Mouse (Mus musculus): ENCODE measurements around the gene Aoc2. TPM values are rescaled to one million over a fixed set of nuclear protein-coding genes. Genes with fewer than 3 reads are reported as not detected.
"Not testable (repeated sequence)": the region's sequence is repeated elsewhere in the genome, so short reads cannot be mapped to it uniquely, and the experiment has no call there.

Aoc2 gene
- total and polyA plus RNA-seq, 2 experiments from 2014 or later, result 0.63 to 4.1 TPM

DNA sequence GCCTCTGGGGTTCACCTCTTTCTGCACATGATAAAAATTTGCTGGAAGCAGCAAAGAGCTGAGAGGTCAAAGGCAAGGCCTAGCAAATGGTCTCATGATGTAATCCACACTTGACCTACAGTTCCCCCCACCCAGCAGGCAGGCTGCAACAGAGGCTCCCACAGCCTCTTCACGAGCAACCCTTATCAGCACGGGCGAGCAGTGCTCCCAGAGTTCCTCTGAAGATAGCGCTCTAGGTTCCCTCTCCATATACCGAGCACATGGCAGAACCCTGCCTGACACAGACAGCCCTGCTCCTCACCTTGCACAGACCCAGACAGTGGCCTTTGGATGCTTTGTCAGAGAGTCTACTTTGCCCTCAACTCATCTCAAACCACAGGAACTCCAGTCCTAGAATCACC, 39.7 kb downstream of the Aoc2 start:
- DNase-seq (ENCODE audit: low spot score), result no peak
- no peak for ATAC-seq
- TF ChIP-seq CTCF (IDR thresholded peaks at IDR 0.05; ENCODE audit: low read depth), result no peak
- no peak overlapping the region for H3K4me3 ChIP-seq (ENCODE audit: low read length)
- no peak overlapping the region for H3K27ac ChIP-seq
- no peak overlapping the region for H3K4me2 ChIP-seq (ENCODE audit: low read depth, low read length)
- no peaks in the 10 kb centered on the region for H3K27me3 ChIP-seq (ENCODE audit: insufficient read depth, low read length)
- no peak overlapping the region for H3K9ac ChIP-seq (replicated peaks; ENCODE audit: low read length)
- H3K4me1 ChIP-seq (ENCODE audit: insufficient read depth, low read length), result no peaks in the 10 kb centered on the region
- no peaks in the 10 kb centered on the region for H3K36me3 ChIP-seq (ENCODE audit: insufficient read depth, low read length)
- H3K9me3 ChIP-seq (ENCODE audit: low read length), result no peaks in the 10 kb centered on the region
- WGBS, result 84% methylated on average over 5 of the region's 5 CpGs

GRCm38 (mm10) chr11:101367326-101367935, 42.6 kb downstream of the Aoc2 start, which contains the start of gene G6pc:
G6pc (plus strand) TSS chr11:101367561.
- Histone ChIP-seq H3K4me3 (ENCODE audit: low read length) (no peak within 1 kb of the TSS), H3K27me3 (ENCODE audit: insufficient read depth, low read length) (no peaks in the 10 kb centered on the region), H3K9me3 (ENCODE audit: low read length) (no peaks in the 10 kb centered on the region), H3K4me2 (ENCODE audit: low read depth, low read length) (no peak within 1 kb of the TSS), H3K36me3 (ENCODE audit: insufficient read depth, low read length) (no peaks in the 10 kb centered on the region), H3K9ac (replicated peaks; ENCODE audit: low read length) (no peak within 1 kb of the TSS), H3K4me1 (ENCODE audit: insufficient read depth, low read length) (no peaks in the 10 kb centered on the region), H3K27ac (no peak within 1 kb of the TSS)
- no peak for DNase-seq (ENCODE audit: low spot score)
- 88% methylated on average over 8 of the region's 8 CpGs for WGBS
- ATAC-seq, result no peak
- TF ChIP-seq CTCF (IDR thresholded peaks at IDR 0.05; ENCODE audit: low read depth), result no peak

- whole genome bisulfite sequencing, result 79% methylated on average over 5 of the region's 5 CpGs
- no peaks in the 10 kb centered on the region for H3K9me3 ChIP-seq (ENCODE audit: low read length)
- no peak overlapping the region for H3K4me3 ChIP-seq (ENCODE audit: low read length)
- no peaks in the 10 kb centered on the region for H3K36me3 ChIP-seq (ENCODE audit: insufficient read depth, low read length)
- H3K27ac ChIP-seq, result no peak overlapping the region
- ATAC-seq (no peak), DNase-seq (ENCODE audit: low spot score) (no peak)
- TF ChIP-seq CTCF (IDR thresholded peaks at IDR 0.05; ENCODE audit: low read depth), result no peak
- no peak overlapping the region for H3K4me2 ChIP-seq (ENCODE audit: low read depth, low read length)
- H3K9ac ChIP-seq (replicated peaks; ENCODE audit: low read length), result no peak overlapping the region
- no peaks in the 10 kb centered on the region for H3K4me1 ChIP-seq (ENCODE audit: insufficient read depth, low read length)
- no peaks in the 10 kb centered on the region for H3K27me3 ChIP-seq (ENCODE audit: insufficient read depth, low read length)
Observed at GRCm38 (mm10) chr11:101370141-101370540, 45.3 kb downstream of the Aoc2 start.

DNA sequence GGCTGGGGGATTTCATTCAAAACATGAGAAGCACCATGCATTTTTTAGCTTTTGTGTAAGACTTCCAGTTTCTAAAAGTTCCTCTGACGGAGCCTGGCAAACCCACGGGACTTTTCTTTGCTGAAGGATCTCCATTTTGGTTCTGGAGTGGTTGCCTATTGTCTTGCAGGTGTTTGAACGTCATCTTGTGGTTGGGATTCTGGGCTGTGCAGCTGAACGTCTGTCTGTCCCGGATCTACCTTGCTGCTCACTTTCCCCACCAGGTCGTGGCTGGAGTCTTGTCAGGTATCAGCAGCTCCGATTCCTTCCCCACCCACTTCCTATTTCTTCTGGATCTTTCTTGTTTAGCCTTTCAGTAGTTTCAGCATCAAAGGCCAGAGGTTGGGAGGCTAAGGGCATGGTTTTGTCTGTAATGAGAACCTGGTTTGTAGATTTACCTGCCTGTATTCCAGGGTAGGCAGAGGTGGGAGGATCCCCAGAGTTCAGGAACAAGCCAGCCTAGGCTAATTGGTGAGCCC, 49.6 kb downstream of the Aoc2 start:
- Histone ChIP-seq H3K4me3 (ENCODE audit: low read length) (no peak overlapping the region), H3K4me1 (ENCODE audit: insufficient read depth, low read length) (no peaks in the 10 kb centered on the region), H3K4me2 (ENCODE audit: low read depth, low read length) (no peak overlapping the region), H3K27me3 (ENCODE audit: insufficient read depth, low read length) (no peaks in the 10 kb centered on the region), H3K36me3 (ENCODE audit: insufficient read depth, low read length) (no peaks in the 10 kb centered on the region), H3K9me3 (ENCODE audit: low read length) (no peaks in the 10 kb centered on the region), H3K27ac (no peak overlapping the region), H3K9ac (replicated peaks; ENCODE audit: low read length) (no peak overlapping the region)
- WGBS, result 71% methylated on average over 7 of the region's 7 CpGs
- no peak for TF ChIP-seq CTCF (IDR thresholded peaks at IDR 0.05; ENCODE audit: low read depth)
- ATAC-seq (no peak), DNase-seq (ENCODE audit: low spot score) (no peak)

DNA sequence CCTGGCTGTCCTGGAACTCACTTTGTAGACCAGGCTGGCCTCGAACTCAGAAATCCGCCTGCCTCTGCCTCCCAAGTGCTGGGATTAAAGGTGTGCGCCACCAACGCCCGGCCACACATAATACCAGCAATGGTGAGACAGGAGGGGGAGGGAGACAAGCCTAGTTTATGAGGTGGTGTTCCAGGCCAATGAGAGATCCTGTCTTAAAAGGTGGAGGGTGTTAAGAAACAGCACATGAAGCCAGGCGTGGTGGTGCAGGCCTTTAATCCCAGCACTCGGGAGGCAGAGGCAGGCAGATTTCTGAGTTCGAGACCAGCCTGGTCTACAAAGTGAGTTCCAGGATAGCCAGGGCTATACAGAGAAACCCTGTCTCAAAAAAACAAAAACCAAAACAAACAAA, 53.3 kb downstream of the Aoc2 start:
- 95% methylated on average over 8 of the region's 8 CpGs for WGBS
- H3K4me1 ChIP-seq (ENCODE audit: insufficient read depth, low read length); H3K27me3 ChIP-seq (ENCODE audit: insufficient read depth, low read length); H3K27ac ChIP-seq; H3K36me3 ChIP-seq (ENCODE audit: insufficient read depth, low read length); H3K4me2 ChIP-seq (ENCODE audit: low read depth, low read length); H3K4me3 ChIP-seq (ENCODE audit: low read length); H3K9ac ChIP-seq (replicated peaks; ENCODE audit: low read length); DNase-seq (ENCODE audit: low spot score); H3K9me3 ChIP-seq (ENCODE audit: low read length); ATAC-seq: not testable (repeated sequence)

DNA sequence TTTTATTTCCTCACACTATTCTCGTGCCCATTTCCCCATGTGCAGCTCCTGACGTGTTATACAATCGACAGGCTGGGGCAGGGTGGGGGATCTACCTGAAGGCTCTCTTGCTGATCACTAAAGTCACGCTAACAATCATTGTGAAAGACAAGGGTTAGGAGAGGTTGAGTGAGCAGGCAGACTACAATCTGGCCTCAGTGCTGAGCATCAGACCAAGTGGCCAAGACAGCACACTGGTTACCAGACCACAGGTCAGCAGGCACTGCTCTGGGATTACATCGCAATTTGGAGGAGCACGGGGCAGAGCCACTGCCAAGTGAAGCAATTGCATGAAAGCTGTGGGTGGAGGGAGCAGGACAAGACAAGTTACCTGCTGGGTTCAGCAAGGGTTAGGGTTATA, 54.1 kb downstream of the Aoc2 start:
- Histone ChIP-seq H3K4me1 (ENCODE audit: insufficient read depth, low read length) (no peaks in the 10 kb centered on the region), H3K9me3 (ENCODE audit: low read length) (no peaks in the 10 kb centered on the region), H3K27me3 (ENCODE audit: insufficient read depth, low read length) (no peaks in the 10 kb centered on the region), H3K36me3 (ENCODE audit: insufficient read depth, low read length) (no peaks in the 10 kb centered on the region), H3K27ac (no peak overlapping the region), H3K4me2 (ENCODE audit: low read depth, low read length) (no peak overlapping the region), H3K9ac (replicated peaks; ENCODE audit: low read length) (no peak overlapping the region), H3K4me3 (ENCODE audit: low read length) (no peak overlapping the region)
- 81% methylated on average over 6 of the region's 6 CpGs for WGBS
- TF ChIP-seq CTCF (IDR thresholded peaks at IDR 0.05; ENCODE audit: low read depth), result no peak
- ATAC-seq, result no peak
- no peak for DNase-seq (ENCODE audit: low spot score)

Small RNAs within 50 kb of the gene (microRNA-seq; reads per million reads assigned to microRNA genes)
- gene Gm25593, result 0 reads per million in 2 experiments

Other genes starting within 250 kb of the Aoc2 start
- 0.16 and 0.22 TPM in 2 replicates for gene Hsd17b1, start 246.7 kb upstream of the Aoc2 start, total RNA-seq (2014; rRNA removed)
- gene Hsd17b1, start 246.7 kb upstream of the Aoc2 start, polyA plus RNA-seq (2015; fragmentation: Nextera tagmentation; extraction: Ambion mirVana), result not detected in 2 replicates
- 45.7 and 53.2 TPM in 2 replicates for gene Coasy, start 242.5 kb upstream of the Aoc2 start, total RNA-seq (2014; rRNA removed)
- gene Coasy, start 242.5 kb upstream of the Aoc2 start, polyA plus RNA-seq (2015; fragmentation: Nextera tagmentation; extraction: Ambion mirVana), result 34.5 and 35.1 TPM in 2 replicates
- gene Mlx, start 237.8 kb upstream of the Aoc2 start, total RNA-seq (2014; rRNA removed), result 42.2 and 75.2 TPM in 2 replicates
- gene Mlx, start 237.8 kb upstream of the Aoc2 start, polyA plus RNA-seq (2015; fragmentation: Nextera tagmentation; extraction: Ambion mirVana), result 58.3 and 61.0 TPM in 2 replicates
- 2.9 and 5.5 TPM in 2 replicates for gene Psmc3ip, start 229.6 kb upstream of the Aoc2 start, total RNA-seq (2014; rRNA removed)
- gene Psmc3ip, start 229.6 kb upstream of the Aoc2 start, polyA plus RNA-seq (2015; fragmentation: Nextera tagmentation; extraction: Ambion mirVana), result 16.3 and 17.5 TPM in 2 replicates
- 56.8 and 68.4 TPM in 2 replicates for gene Retreg3, start 205.2 kb upstream of the Aoc2 start, total RNA-seq (2014; rRNA removed)
- gene Retreg3, start 205.2 kb upstream of the Aoc2 start, polyA plus RNA-seq (2015; fragmentation: Nextera tagmentation; extraction: Ambion mirVana), result 23.4 and 24.7 TPM in 2 replicates
- 59.3 and 68.3 TPM in 2 replicates for gene Tubg1, start 205.1 kb upstream of the Aoc2 start, total RNA-seq (2014; rRNA removed)
- 71.5 and 72.8 TPM in 2 replicates for gene Tubg1, start 205.1 kb upstream of the Aoc2 start, polyA plus RNA-seq (2015; fragmentation: Nextera tagmentation; extraction: Ambion mirVana)
- 29.7 and 40.8 TPM in 2 replicates for gene Tubg2, start 169.2 kb upstream of the Aoc2 start, total RNA-seq (2014; rRNA removed)
- gene Tubg2, start 169.2 kb upstream of the Aoc2 start, polyA plus RNA-seq (2015; fragmentation: Nextera tagmentation; extraction: Ambion mirVana), result 57.7 and 62.8 TPM in 2 replicates
- gene Cntnap1, start 154.5 kb upstream of the Aoc2 start, total RNA-seq (2014; rRNA removed), result 25.4 and 28.9 TPM in 2 replicates
- gene Cntnap1, start 154.5 kb upstream of the Aoc2 start, polyA plus RNA-seq (2015; fragmentation: Nextera tagmentation; extraction: Ambion mirVana), result 5.8 and 6.5 TPM in 2 replicates
- gene Plekhh3, start 153.7 kb upstream of the Aoc2 start, total RNA-seq (2014; rRNA removed), result 26.7 and 32.3 TPM in 2 replicates
- 8.8 TPM in 2 replicates for gene Plekhh3, start 153.7 kb upstream of the Aoc2 start, polyA plus RNA-seq (2015; fragmentation: Nextera tagmentation; extraction: Ambion mirVana)
- 0.16 and 0.43 TPM in 2 replicates for gene Ccr10, start 149.6 kb upstream of the Aoc2 start, total RNA-seq (2014; rRNA removed)
- gene Ccr10, start 149.6 kb upstream of the Aoc2 start, polyA plus RNA-seq (2015; fragmentation: Nextera tagmentation; extraction: Ambion mirVana), result 0.88 and 1.0 TPM in 2 replicates
- 26.7 and 27.6 TPM in 2 replicates for gene Ezh1, start 98.6 kb upstream of the Aoc2 start, total RNA-seq (2014; rRNA removed)
- 20.1 and 22.2 TPM in 2 replicates for gene Ezh1, start 98.6 kb upstream of the Aoc2 start, polyA plus RNA-seq (2015; fragmentation: Nextera tagmentation; extraction: Ambion mirVana)
- 66.1 and 72.7 TPM in 2 replicates for gene Ramp2, start 79.0 kb upstream of the Aoc2 start, total RNA-seq (2014; rRNA removed)
- 108 and 111 TPM in 2 replicates for gene Ramp2, start 79.0 kb upstream of the Aoc2 start, polyA plus RNA-seq (2015; fragmentation: Nextera tagmentation; extraction: Ambion mirVana)
- 66.1 and 82.1 TPM in 2 replicates for gene Vps25, start 71.4 kb upstream of the Aoc2 start, total RNA-seq (2014; rRNA removed)
- gene Vps25, start 71.4 kb upstream of the Aoc2 start, polyA plus RNA-seq (2015; fragmentation: Nextera tagmentation; extraction: Ambion mirVana), result 134 and 137 TPM in 2 replicates
- 1.5 and 2.5 TPM in 2 replicates for gene Wnk4, start 64.5 kb upstream of the Aoc2 start, total RNA-seq (2014; rRNA removed)
- 6.5 and 8.0 TPM in 2 replicates for gene Wnk4, start 64.5 kb upstream of the Aoc2 start, polyA plus RNA-seq (2015; fragmentation: Nextera tagmentation; extraction: Ambion mirVana)
- 0.10 TPM in 1 of 2 replicates, not detected in the other for gene Cntd1, start 46.1 kb upstream of the Aoc2 start, total RNA-seq (2014; rRNA removed)
- gene Cntd1, start 46.1 kb upstream of the Aoc2 start, polyA plus RNA-seq (2015; fragmentation: Nextera tagmentation; extraction: Ambion mirVana), result 0.66 and 0.89 TPM in 2 replicates
- 146 and 154 TPM in 2 replicates for gene Coa3, start 45.9 kb upstream of the Aoc2 start, total RNA-seq (2014; rRNA removed)
- 214 and 225 TPM in 2 replicates for gene Coa3, start 45.9 kb upstream of the Aoc2 start, polyA plus RNA-seq (2015; fragmentation: Nextera tagmentation; extraction: Ambion mirVana)
- 71.1 and 95.3 TPM in 2 replicates for gene Becn1, start 22.8 kb upstream of the Aoc2 start, total RNA-seq (2014; rRNA removed)
- 140 and 145 TPM in 2 replicates for gene Becn1, start 22.8 kb upstream of the Aoc2 start, polyA plus RNA-seq (2015; fragmentation: Nextera tagmentation; extraction: Ambion mirVana)
- gene Psme3, start 8.8 kb upstream of the Aoc2 start, total RNA-seq (2014; rRNA removed), result 68.3 and 71.1 TPM in 2 replicates
- 78.2 and 83.9 TPM in 2 replicates for gene Psme3, start 8.8 kb upstream of the Aoc2 start, polyA plus RNA-seq (2015; fragmentation: Nextera tagmentation; extraction: Ambion mirVana)
- 0.36 and 0.47 TPM in 2 replicates for gene Aoc3, start 5.5 kb downstream of the Aoc2 start, total RNA-seq (2014; rRNA removed)
- 0.10 and 0.16 TPM in 2 replicates for gene Aoc3, start 5.5 kb downstream of the Aoc2 start, polyA plus RNA-seq (2015; fragmentation: Nextera tagmentation; extraction: Ambion mirVana)
- 0.26 TPM in 1 of 2 replicates, not detected in the other for gene G6pc, start 42.5 kb downstream of the Aoc2 start, total RNA-seq (2014; rRNA removed)
- gene G6pc, start 42.5 kb downstream of the Aoc2 start, polyA plus RNA-seq (2015; fragmentation: Nextera tagmentation; extraction: Ambion mirVana), result not detected in 2 replicates
- gene Aarsd1, start 92.6 kb downstream of the Aoc2 start, total RNA-seq (2014; rRNA removed), result 62.5 and 69.4 TPM in 2 replicates
- gene Aarsd1, start 92.6 kb downstream of the Aoc2 start, polyA plus RNA-seq (2015; fragmentation: Nextera tagmentation; extraction: Ambion mirVana), result 89.9 and 91.6 TPM in 2 replicates
- 2.2 TPM in 1 of 2 replicates, not detected in the other for gene Gm27029, start 99.7 kb downstream of the Aoc2 start, total RNA-seq (2014; rRNA removed)
- 4.7 and 6.4 TPM in 2 replicates for gene Gm27029, start 99.7 kb downstream of the Aoc2 start, polyA plus RNA-seq (2015; fragmentation: Nextera tagmentation; extraction: Ambion mirVana)
- 11.6 and 12.4 TPM in 2 replicates for gene Rundc1, start 100.0 kb downstream of the Aoc2 start, total RNA-seq (2014; rRNA removed)
- gene Rundc1, start 100.0 kb downstream of the Aoc2 start, polyA plus RNA-seq (2015; fragmentation: Nextera tagmentation; extraction: Ambion mirVana), result 21.4 and 22.7 TPM in 2 replicates
- gene Ptges3l, start 100.3 kb downstream of the Aoc2 start, total RNA-seq (2014; rRNA removed), result 0.31 and 0.58 TPM in 2 replicates
- 3.8 and 4.6 TPM in 2 replicates for gene Ptges3l, start 100.3 kb downstream of the Aoc2 start, polyA plus RNA-seq (2015; fragmentation: Nextera tagmentation; extraction: Ambion mirVana)
- gene Rpl27, start 117.2 kb downstream of the Aoc2 start, total RNA-seq (2014; rRNA removed), result 535 and 538 TPM in 2 replicates
- gene Rpl27, start 117.2 kb downstream of the Aoc2 start, polyA plus RNA-seq (2015; fragmentation: Nextera tagmentation; extraction: Ambion mirVana), result 276 and 282 TPM in 2 replicates
- 3.9 and 4.2 TPM in 2 replicates for gene Ifi35, start 123.3 kb downstream of the Aoc2 start, total RNA-seq (2014; rRNA removed)
- gene Ifi35, start 123.3 kb downstream of the Aoc2 start, polyA plus RNA-seq (2015; fragmentation: Nextera tagmentation; extraction: Ambion mirVana), result 5.3 and 5.8 TPM in 2 replicates
- 103 and 140 TPM in 2 replicates for gene Rnd2, start 139.9 kb downstream of the Aoc2 start, total RNA-seq (2014; rRNA removed)
- gene Rnd2, start 139.9 kb downstream of the Aoc2 start, polyA plus RNA-seq (2015; fragmentation: Nextera tagmentation; extraction: Ambion mirVana), result 143 and 154 TPM in 2 replicates
- gene Vat1, start 141.2 kb downstream of the Aoc2 start, total RNA-seq (2014; rRNA removed), result 290 and 295 TPM in 2 replicates
- gene Vat1, start 141.2 kb downstream of the Aoc2 start, polyA plus RNA-seq (2015; fragmentation: Nextera tagmentation; extraction: Ambion mirVana), result 106 and 114 TPM in 2 replicates
- 6.7 and 8.5 TPM in 2 replicates for gene Brca1, start 226.9 kb downstream of the Aoc2 start, total RNA-seq (2014; rRNA removed)
- 2.3 and 2.4 TPM in 2 replicates for gene Brca1, start 226.9 kb downstream of the Aoc2 start, polyA plus RNA-seq (2015; fragmentation: Nextera tagmentation; extraction: Ambion mirVana)
- gene Nbr1, start 227.1 kb downstream of the Aoc2 start, total RNA-seq (2014; rRNA removed), result 93.6 and 152 TPM in 2 replicates
- 53.9 and 55.9 TPM in 2 replicates for gene Nbr1, start 227.1 kb downstream of the Aoc2 start, polyA plus RNA-seq (2015; fragmentation: Nextera tagmentation; extraction: Ambion mirVana)

Measured in hindbrain, postnatal 0 days (tissue).